Mouse (Mus musculus) liver, adult 2 months (tissue): Measurements from ENCODE around the gene Tbc1d19. TPM values are rescaled to one million over a fixed set of nuclear protein-coding genes. Genes with fewer than 3 reads are reported as not detected.

Experiments
- DNase-seq: peaks from one replicate; pipeline ENCODE4 v3.0.0-alpha.2; 2011; ENCODE audit warnings: low read depth, low spot score; ENCODE audit errors: extremely low read depth
- H3K27ac ChIP-seq: fragments of 200-500 bp; replicated peaks from 2 replicates; pipeline ENCODE4 v1.5.1; 2012; ENCODE audit warnings: low read depth, mild to moderate bottlenecking, control low read depth, inconsistent platforms, low read length; ENCODE audit not compliant: insufficient read depth
- H3K27me3 ChIP-seq: fragments of 200-500 bp; 2 replicates; pipeline ENCODE4 v1.6.1; 2012; ENCODE audit warnings: mild to moderate bottlenecking, moderate library complexity, low read length, inconsistent platforms; ENCODE audit not compliant: control insufficient read depth, insufficient read depth
- H3K36me3 ChIP-seq: fragments of 200-500 bp; 2 replicates; pipeline ENCODE4 v1.6.1; 2012; ENCODE audit warnings: low read length, inconsistent platforms; ENCODE audit not compliant: control insufficient read depth, insufficient read depth
- H3K4me1 ChIP-seq: fragments of 200-500 bp; 2 replicates; pipeline ENCODE4 v1.6.1; 2011; ENCODE audit warnings: low read length; ENCODE audit not compliant: control insufficient read depth, insufficient read depth
- H3K4me3 ChIP-seq: fragments of 200-500 bp; 2 replicates; pipeline ENCODE4 v1.5.1; 2011; ENCODE audit warnings: low read depth, mild to moderate bottlenecking, control low read depth, low read length, moderate library complexity; ENCODE audit not compliant: insufficient read depth
- H3K79me2 ChIP-seq: fragments of 200-500 bp; 2 replicates; pipeline ENCODE4 v1.6.1; 2012; ENCODE audit warnings: inconsistent platforms, mild to moderate bottlenecking, low read length, moderate library complexity; ENCODE audit not compliant: control insufficient read depth, insufficient read depth
- H3K9ac ChIP-seq: fragments of 200-500 bp; 2 replicates; pipeline ENCODE4 v1.6.1; 2012; ENCODE audit warnings: low read depth, mild to moderate bottlenecking, control low read depth, inconsistent platforms, low read length
- CTCF ChIP-seq: fragments of 200-500 bp; IDR thresholded peaks from 2 replicates; pipeline ENCODE4 v1.5.1; 2011; ENCODE audit warnings: low read depth, low read length, control low read depth
- POLR2A ChIP-seq: fragments of 200-500 bp; IDR thresholded peaks from 2 replicates; pipeline ENCODE4 v1.6.1; 2011; ENCODE audit warnings: low read length, control low read depth; ENCODE audit not compliant: insufficient read depth; ENCODE audit errors: extremely low read depth
- WGBS: fragments of 180-500 bp; shearing (Covaris S2); methylation state at CpG from one replicate; pipeline ENCODE4 v1.1.7; 2018; 5-methylcytosine and 5-hydroxymethylcytosine counted together
- polyA plus RNA-seq: library from polyadenylated mRNA; depleted of rRNA; stranded (reverse); fragments of >200 nt; gene quantifications from 2 replicates; pipeline ENCODE4 v1.2.3, GENCODE M21; 2012
- total RNA-seq: library from RNA; depleted of rRNA; stranded (reverse); fragments of >200 nt; gene quantifications from 2 replicates; pipeline ENCODE4 v1.2.3, GENCODE M21; 2014

Tbc1d19 gene
- total and polyA plus RNA-seq, 2 experiments: 1.2 to 6.9 TPM

DNA sequence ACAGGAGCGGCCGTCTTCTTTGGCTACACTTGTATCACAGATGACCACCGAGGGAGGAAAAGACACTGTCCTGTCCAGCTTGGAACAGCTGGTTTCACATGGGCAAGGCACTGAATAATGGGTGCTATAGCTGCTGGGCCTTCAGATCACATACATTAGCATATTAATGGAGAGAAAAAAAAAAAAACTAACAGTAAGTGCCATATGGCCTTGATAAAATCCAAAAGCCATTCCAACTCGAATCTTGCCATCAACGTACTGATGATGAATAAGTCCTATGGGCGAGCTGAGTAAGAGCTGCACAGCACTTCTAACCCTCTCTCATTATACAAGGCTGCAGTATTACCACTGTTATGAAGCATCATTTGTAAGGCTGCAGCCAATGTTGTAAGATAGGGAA is 45.2 kb downstream of the Tbc1d19 start:
- H3K79me2 ChIP-seq: no peaks in the 10 kb centered on the region
- H3K36me3 ChIP-seq: peaks cover 2% of the 10 kb centered on the region; the same call in 1 of the 2 replicates
- no peak overlapping the region for H3K4me3 ChIP-seq
- H3K27ac ChIP-seq: no peak overlapping the region
- H3K9ac ChIP-seq: no peak overlapping the region
- H3K27me3 ChIP-seq: no peaks in the 10 kb centered on the region
- WGBS: 93% methylated on average over 6 of the region's 6 CpGs
- H3K4me1 ChIP-seq: no peaks in the 10 kb centered on the region
- no peak for DNase-seq
- no peak for TF ChIP-seq CTCF
- TF ChIP-seq POLR2A: no peak

DNA sequence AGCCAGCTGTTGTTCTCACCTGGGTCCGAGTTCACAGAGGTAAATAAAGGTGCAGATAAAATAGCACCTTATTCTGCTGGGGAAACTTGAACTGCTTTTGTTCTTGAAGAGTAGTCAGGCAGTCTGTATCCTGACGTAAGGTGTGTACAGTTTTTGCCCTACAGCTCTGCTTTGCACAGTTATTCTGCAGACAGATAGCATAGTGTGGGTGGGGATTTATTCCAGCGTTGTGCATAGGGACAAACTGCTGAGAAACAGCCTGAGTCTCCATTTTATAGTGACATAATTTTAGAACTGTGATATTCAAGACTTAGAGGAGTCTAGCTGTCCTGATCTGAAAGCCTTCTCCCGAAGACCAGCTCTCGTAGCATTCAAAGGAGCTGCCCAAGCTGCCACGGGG is 46.6 kb downstream of the Tbc1d19 start:
- no peak for DNase-seq
- Histone ChIP-seq H3K36me3 (peaks cover 2% of the 10 kb centered on the region; the same call in 1 of the 2 replicates), H3K9ac (no peak overlapping the region), H3K27ac (no peak overlapping the region), H3K27me3 (no peaks in the 10 kb centered on the region), H3K4me3 (no peak overlapping the region), H3K4me1 (no peaks in the 10 kb centered on the region), H3K79me2 (no peaks in the 10 kb centered on the region)
- 86% methylated on average over 6 of the region's 6 CpGs for WGBS
- TF ChIP-seq CTCF (no peak), POLR2A (no peak)

DNA sequence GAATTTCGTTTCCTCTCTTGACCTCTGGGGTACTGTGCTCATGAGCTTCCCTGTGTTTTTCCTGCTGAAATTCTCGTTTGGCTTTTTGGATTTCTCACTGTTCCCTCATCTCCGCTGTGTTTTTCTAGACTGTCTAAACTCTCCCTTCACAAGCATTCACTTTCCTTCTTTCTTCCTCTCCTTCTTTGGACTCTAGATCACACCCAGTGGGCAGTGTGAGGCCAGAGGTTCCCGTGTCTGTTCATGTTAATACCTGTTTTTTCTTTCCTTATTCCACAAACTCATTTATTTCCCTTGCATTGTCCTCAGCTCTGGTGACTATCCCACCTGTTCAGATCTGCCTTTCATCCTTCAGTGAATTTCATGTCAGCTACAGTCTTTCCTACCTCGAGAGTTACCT is 55.7 kb downstream of the Tbc1d19 start:
- no peaks in the 10 kb centered on the region for H3K36me3 ChIP-seq
- WGBS: 81% methylated on average over 5 of the region's 5 CpGs
- no peak overlapping the region for H3K9ac ChIP-seq

DNA sequence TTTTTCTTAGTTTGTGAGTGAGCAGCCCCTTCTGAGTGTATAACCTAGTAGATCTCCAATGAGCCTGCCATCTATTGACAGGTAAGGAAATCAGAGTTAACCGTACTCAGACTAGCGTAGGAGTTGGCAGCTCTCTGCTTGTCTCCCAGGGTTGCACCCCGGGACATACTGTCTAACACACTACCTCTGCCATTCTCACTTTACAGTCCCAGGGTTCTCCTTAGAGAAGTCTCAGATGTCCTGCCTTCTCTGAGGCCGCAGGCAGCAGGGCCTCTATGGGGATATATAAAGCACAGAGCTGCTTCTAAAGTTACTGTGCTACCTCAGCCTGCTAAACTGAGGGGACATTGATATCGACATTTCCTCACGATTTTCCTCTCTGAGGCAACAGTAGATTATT is 56.6 kb downstream of the Tbc1d19 start:
- Histone ChIP-seq H3K9ac (no peak overlapping the region), H3K4me3 (no peak overlapping the region), H3K36me3 (no peaks in the 10 kb centered on the region), H3K27me3 (no peaks in the 10 kb centered on the region), H3K79me2 (no peaks in the 10 kb centered on the region), H3K27ac (no peak overlapping the region), H3K4me1 (no peaks in the 10 kb centered on the region)
- 94% methylated on average over 6 of the region's 6 CpGs for WGBS
- TF ChIP-seq CTCF (no peak), POLR2A (no peak)
- no peak for DNase-seq

More for the DNA sequence above, 55.7 kb downstream of the Tbc1d19 start:
- no peak for DNase-seq
- Histone ChIP-seq H3K27ac (no peak overlapping the region), H3K4me3 (no peak overlapping the region), H3K4me1 (no peaks in the 10 kb centered on the region), H3K79me2 (no peaks in the 10 kb centered on the region), H3K27me3 (no peaks in the 10 kb centered on the region)
- TF ChIP-seq CTCF: no peak
- no peak for TF ChIP-seq POLR2A

DNA sequence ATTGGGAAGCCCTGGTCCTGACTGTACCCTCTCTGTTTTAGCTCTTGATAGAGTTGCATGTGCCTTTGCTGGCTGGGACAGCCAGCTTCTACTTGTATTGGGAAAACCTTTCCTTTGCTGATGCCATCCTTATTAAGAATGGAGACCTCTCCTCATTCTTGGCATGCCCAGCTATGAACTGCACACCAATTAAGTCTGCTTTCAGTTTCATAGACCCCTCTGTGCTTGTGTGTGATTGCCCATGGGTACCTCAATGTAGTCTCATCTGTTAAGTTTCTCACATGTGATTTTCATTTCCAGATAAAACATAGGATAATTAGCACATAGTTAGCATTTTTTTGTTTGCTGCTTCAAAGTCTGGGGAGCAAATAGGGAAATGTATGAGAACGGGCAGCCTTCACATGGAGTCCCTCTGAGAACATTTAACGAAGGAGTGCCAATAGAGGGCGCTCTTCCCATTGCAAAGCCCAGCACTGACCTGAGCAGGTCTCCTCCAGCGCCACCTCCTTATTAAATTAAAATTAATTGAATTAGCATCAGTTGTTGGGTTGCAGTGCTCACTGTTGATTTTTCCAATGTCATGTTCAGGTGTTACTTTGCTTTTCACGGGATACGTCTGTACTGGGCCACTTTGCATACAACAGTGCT is 62.4 kb downstream of the Tbc1d19 start:
- H3K27ac ChIP-seq: no peak overlapping the region
- H3K79me2 ChIP-seq: no peaks in the 10 kb centered on the region
- TF ChIP-seq POLR2A (no peak), CTCF (peak; percentile 89)
- no peaks in the 10 kb centered on the region for H3K27me3 ChIP-seq
- peak; percentile 50 for DNase-seq
- H3K4me1 ChIP-seq: no peaks in the 10 kb centered on the region
- H3K9ac ChIP-seq: no peak overlapping the region
- H3K4me3 ChIP-seq: no peak overlapping the region
- 26% methylated on average over 6 of the region's 6 CpGs for WGBS
- H3K36me3 ChIP-seq: no peaks in the 10 kb centered on the region

DNA sequence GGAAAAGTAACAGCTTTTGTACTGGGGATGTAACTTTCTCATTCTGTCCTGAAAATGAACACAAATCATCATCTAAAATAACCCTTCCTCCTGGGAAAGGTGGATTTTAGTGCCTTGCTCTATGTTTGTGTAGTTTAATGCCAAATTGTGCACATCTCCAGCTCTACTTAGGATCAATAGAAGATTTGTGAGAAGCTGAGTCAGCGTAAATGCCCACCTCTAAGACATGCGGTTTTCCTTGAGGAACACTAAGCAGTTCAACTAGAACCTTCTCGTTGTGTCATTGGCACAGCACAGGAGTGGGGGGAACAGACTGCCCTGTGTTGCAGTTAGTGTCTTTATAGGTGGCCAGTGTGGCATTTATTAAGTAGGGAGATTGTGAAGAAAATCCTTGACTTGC is 65.6 kb downstream of the Tbc1d19 start:
- 94% methylated on average over 3 of the region's 3 CpGs for WGBS
- no peak for DNase-seq
- Histone ChIP-seq H3K27ac (no peak overlapping the region), H3K36me3 (no peaks in the 10 kb centered on the region), H3K27me3 (no peaks in the 10 kb centered on the region), H3K9ac (no peak overlapping the region), H3K4me1 (no peaks in the 10 kb centered on the region), H3K79me2 (no peaks in the 10 kb centered on the region), H3K4me3 (no peak overlapping the region)
- no peak for TF ChIP-seq CTCF
- no peak for TF ChIP-seq POLR2A
